Mouse (Mus musculus): ENCODE results near the gene Ep400. TPM values are rescaled to one million over a fixed set of nuclear protein-coding genes. Genes with fewer than 3 reads are reported as not detected.

The Ep400 gene
- total RNA-seq (2021), result 10 to 100 TPM; 29.4 to 34.3 TPM
- long read RNA-seq, experiment 1, partial matches to known transcripts, result 4 of 5 reads
- long read RNA-seq, experiment 1, other reads (novel, unspliced or antisense), result 1 of 5 reads
- long read RNA-seq, experiment 2, partial matches to known transcripts, result 4 of 4 reads
- long read RNA-seq, experiment 2, other reads (novel, unspliced or antisense), result 0 of 4 reads

DNA sequence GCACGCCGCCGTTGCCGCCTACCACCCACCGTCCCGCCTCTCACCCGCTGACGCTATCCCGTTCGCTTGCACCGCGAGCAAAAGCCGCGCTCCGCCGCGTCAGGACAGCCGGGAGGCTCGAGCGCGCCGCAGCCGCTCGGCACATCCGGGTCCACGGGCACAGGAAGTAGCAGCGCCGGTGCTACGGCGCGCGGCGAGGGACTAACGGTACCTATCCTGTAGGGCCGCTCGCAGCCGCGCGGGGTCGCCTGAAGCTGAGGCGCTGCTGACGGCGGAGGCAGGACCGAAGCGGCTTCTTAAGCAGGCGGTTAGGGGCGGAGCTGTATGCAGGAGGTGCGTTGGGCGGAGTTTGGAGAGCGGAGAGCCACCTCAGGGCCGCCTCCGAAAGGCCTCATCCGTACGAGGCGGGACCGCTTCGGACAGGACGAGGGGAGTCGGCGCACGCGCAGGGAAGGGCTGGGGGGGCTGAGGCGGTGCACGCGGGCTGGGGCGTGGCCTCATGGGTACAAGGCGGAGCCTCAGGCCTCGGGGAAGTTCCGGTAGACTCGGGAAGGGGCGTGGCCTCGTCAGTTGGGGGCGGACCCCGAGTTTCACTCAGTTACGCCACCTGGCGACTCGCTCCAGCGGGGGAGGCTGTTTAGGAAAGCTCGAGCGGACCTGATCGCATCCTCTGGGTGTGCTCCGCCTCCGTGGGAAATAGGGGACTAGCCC is at the start of gene Ep400:
Gene Ep400, minus strand, starts transcription at position 270 of the 711 bp plus-strand sequence.
- intact Hi-C loops (cut with DNase I; ENCODE audit: low total_unique reads), result no loop called here
- peak; percentile 100 for DNase-seq

- DNase-seq, result peak; percentile 100
- intact Hi-C loops (cut with DNase I; ENCODE audit: low total_unique reads), result no loop called here
These were observed 39.3 kb upstream of the Ep400 start, which contains the start of gene Ulk1 for GRCm38 (mm10) chr5:110809667-110810325. Gene Ulk1 (minus strand): TSS chr5:110810097.

DNA sequence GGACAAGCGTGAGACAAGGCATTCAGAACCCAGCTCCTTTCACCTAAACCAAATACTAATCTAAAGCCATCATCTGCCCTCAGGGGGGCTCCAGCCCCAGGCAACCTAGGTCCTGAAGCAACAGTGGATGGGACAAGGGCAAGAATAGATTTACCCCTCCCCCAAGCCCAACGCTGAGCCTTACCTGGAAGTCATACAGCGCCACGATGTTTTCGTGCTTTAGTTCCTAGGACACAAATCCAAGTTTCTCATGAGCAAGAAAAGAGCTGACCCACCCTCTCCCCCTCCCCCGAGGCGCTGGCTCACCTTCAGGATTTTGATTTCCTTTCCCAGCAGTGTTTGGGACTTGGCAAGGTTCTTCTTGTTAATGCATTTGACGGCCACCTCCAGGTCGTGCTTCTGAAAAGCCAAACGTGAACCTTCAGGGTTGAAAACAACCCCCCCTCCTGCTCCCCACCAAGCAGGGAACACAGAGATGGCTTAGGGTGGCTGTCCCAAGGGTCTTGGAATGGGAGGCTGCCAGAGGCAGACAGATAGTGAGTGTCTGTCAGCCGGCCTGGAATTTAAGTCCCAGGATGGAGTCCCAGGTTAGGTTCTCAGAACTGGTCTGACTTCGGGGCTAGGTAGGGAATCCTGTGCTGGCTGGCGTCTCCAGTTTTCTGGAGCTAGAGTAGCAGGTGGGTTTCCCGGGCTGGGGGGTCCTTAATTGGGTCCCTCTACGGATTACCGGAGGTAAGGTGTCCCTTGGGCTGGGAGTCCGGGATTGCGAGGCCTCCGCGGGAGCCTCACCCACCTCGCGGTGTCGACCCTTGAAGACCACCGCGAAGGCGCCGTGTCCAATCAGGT is 38.5 kb upstream of the Ep400 start:
- no peak for DNase-seq
- intact Hi-C loops (cut with DNase I; ENCODE audit: low total_unique reads), result no loop called here

GRCm38 (mm10) chr5:110808061-110808631 is 37.6 kb upstream of the Ep400 start:
- peak; percentile 89 for DNase-seq
- intact Hi-C loops (cut with DNase I; ENCODE audit: low total_unique reads), result no loop called here

DNA sequence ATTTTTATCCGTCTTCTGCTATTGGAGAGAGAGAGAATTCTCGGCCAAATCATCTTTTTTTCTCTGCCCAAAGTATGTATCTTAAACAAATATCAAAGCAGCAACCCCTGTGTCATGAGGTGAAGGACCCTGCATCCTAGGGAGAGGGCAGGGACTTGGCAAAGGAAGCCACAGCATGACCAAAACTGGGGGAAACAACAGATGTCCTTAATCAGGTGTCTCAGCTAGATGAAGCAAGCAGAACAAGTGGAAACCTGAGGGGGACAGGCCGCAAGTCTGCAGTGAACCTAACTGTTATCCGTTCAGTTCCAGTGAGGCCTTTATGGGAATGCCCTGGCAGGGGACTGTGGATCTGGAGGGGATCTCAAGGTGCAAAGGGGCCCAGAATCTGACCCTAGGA is 36.9 kb upstream of the Ep400 start:
- intact Hi-C loops (cut with DNase I; ENCODE audit: low total_unique reads), result no loop called here

DNA sequence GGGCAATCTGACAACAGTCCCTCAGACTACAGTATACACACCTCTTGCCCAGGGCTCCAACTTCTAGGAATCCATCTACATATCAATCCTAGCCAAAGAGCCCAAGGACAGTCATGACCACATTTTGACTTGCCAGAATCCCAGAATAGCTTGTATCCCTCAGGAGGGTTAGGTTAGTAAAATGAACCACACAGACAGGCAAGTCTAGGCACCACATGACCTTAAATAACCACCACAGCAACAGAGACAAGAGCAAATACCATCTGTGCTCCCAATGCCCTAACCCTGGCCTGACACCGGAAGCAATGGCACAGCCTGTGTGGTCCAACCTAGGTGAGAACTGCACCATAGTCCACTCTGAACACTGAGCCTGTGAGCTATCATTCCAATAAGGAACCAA is 36.2 kb upstream of the Ep400 start:
- intact Hi-C loops (cut with DNase I; ENCODE audit: low total_unique reads), result no loop called here
- DNase-seq, result no peak

More for the DNA sequence above, 36.9 kb upstream of the Ep400 start:
- no peak for DNase-seq

DNA sequence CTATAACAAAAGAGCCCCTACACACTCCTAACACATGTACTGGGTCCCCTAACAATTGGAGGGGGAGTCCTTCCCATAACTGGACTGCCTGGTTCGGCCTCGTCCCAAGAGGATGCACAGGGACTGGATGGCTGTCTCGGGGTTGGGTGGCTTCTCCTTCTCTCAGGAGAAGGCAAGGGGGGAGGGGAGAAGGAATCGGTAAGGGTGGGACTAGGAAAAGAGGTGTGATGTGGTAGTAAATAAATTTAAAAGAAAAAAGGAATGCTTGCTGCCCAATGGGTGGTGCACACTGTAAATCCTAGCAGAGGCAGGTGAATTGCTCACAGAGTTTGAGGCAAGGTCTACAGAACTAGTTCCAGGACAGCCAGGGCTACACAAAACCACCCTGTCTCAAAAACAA is 35.6 kb upstream of the Ep400 start:
- DNase-seq, result no peak
- intact Hi-C loops (cut with DNase I; ENCODE audit: low total_unique reads), result no loop called here

- intact Hi-C loops (cut with DNase I; ENCODE audit: low total_unique reads), result no loop called here
- DNase-seq, result no peak
These were observed 33.7 kb upstream of the Ep400 start for GRCm38 (mm10) chr5:110804012-110804743.

GRCm38 (mm10) chr5:110802809-110803208 is 32.3 kb upstream of the Ep400 start:
- intact Hi-C loops (cut with DNase I; ENCODE audit: low total_unique reads), result no loop called here
- no peak for DNase-seq

DNA sequence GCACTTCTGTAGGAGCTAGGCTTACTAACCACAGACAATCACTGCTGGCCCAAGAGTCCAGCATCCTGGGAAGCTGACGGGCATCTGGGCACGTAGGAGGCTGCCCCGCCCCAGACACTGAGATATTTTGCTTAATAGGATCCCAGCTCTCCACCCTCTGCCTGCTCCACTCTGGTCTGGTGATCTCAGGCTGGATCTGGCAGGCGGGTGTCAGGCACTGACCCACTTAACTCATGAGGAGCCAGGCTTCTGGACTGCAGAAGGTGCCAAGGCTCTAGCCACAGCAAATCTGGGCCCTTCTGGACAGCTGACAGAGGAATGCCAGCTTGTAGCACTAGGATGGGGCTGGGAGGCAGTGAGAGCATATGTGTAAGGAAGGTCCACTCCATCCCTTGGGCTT is 31.7 kb upstream of the Ep400 start:
- intact Hi-C loops (cut with DNase I; ENCODE audit: low total_unique reads), result no loop called here
- DNase-seq, result peak; percentile 63

GRCm38 (mm10) chr5:110801036-110801624 is 30.6 kb upstream of the Ep400 start:
- intact Hi-C loops (cut with DNase I; ENCODE audit: low total_unique reads), result no loop called here
- no peak for DNase-seq

GRCm38 (mm10) chr5:110797696-110798095 is 27.2 kb upstream of the Ep400 start:
- intact Hi-C loops (cut with DNase I; ENCODE audit: low total_unique reads), result no loop called here
- no peak for DNase-seq

- intact Hi-C loops (cut with DNase I; ENCODE audit: low total_unique reads), result no loop called here
- DNase-seq, result peak; percentile 47
These were observed 23.8 kb upstream of the Ep400 start for GRCm38 (mm10) chr5:110794363-110794762.

DNA sequence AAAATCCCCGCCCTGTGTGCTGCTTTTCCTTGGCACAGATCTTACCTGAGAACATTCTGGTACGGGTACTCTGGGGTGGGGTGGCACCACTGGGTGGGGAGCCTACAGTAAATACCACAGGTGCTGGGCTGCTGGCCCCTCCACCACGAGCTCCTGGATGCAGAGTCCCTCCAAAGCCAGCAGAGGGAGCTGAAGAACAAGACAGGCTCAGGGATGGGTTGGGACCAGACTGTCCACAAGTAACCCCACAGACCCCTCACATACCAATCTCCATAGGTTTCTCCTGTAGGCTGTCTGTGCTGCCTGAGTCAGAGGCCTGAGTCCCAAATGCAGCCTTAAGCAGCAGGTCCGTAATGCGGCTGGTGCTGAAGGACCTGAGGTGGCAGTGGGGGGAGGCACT is 18.2 kb upstream of the Ep400 start:
- intact Hi-C loops (cut with DNase I; ENCODE audit: low total_unique reads), result no loop called here
- no peak for DNase-seq

DNA sequence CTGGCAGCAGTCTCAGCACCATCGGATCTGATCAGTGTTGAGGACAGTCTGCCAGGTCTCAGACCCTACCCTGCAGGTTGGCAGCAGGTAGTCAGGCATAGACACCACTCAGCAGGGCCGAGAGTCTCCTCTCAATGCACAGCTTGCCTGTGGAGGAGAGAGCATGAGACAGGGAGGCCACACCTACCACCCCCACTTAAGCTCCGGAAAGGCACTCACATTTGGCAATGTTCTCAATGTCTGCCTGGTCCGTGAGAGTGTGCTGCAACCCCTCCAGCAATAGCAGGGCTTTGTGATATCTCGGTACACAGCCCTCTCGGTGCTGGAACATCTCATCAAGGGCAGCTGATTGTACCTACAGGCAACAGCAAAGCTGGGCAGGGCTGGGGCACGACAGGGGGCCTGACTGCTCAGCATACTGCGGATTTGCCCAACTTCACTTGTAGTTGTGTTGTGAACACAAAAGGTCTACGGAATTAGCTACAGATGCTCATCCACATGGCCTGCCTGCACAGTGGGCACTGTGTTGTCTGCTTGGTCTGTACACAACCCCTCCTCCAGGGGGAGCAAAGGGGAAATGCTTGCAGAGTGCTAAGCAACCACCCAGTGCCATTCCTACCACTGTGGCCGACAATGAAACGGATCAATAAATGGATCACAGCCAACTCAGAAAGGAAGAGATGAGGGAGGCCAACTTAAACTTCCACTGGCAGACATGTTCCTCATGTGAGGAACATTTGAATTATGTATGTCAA is 15.7 kb upstream of the Ep400 start:
- DNase-seq, result no peak
- intact Hi-C loops (cut with DNase I; ENCODE audit: low total_unique reads), result no loop called here

GRCm38 (mm10) chr5:110783150-110783549 is 12.6 kb upstream of the Ep400 start:
- no peak for DNase-seq
- intact Hi-C loops (cut with DNase I; ENCODE audit: low total_unique reads), result no loop called here

- intact Hi-C loops (cut with DNase I; ENCODE audit: low total_unique reads), result no loop called here
- DNase-seq, result no peak
These were observed 11.2 kb upstream of the Ep400 start for GRCm38 (mm10) chr5:110781529-110782238.
